Mouse (Mus musculus): Measurements from ENCODE around the gene Armc8. TPM values are rescaled to one million over a fixed set of nuclear protein-coding genes. Genes with fewer than 3 reads are reported as not detected.

The Armc8 gene
- total RNA-seq, 2 experiments from 2014 or later: 53.1 to 56.7 TPM

GRCm38 (mm10) chr9:99444590-99445178 lies 124.0 kb downstream of the Armc8 start:
- no peak for DNase-seq

- DNase-seq: no peak
These were observed 126.9 kb downstream of the Armc8 start for GRCm38 (mm10) chr9:99441647-99442433.

- DNase-seq: no peak
These were observed 127.8 kb downstream of the Armc8 start for GRCm38 (mm10) chr9:99440941-99441340.

GRCm38 (mm10) chr9:99439064-99439463 lies 129.6 kb downstream of the Armc8 start:
- no peak for DNase-seq

GRCm38 (mm10) chr9:99437781-99438565 lies 130.7 kb downstream of the Armc8 start:
- DNase-seq: no peak

GRCm38 (mm10) chr9:99437031-99437764 lies 131.5 kb downstream of the Armc8 start, which contains the start of gene Mras:
Mras (minus strand) TSS chr9:99437381.
- no peak for DNase-seq

- DNase-seq: peak; percentile 82 to 84
These were observed 132.3 kb downstream of the Armc8 start for GRCm38 (mm10) chr9:99436182-99437030.

GRCm38 (mm10) chr9:99435619-99436181 lies 133.0 kb downstream of the Armc8 start:
- no peak for DNase-seq

GRCm38 (mm10) chr9:99434892-99435618 lies 133.6 kb downstream of the Armc8 start:
- peak in 1 of 2 experiments; percentile 49 for DNase-seq

- DNase-seq: no peak
These were observed 136.2 kb downstream of the Armc8 start for GRCm38 (mm10) chr9:99432478-99432877.

GRCm38 (mm10) chr9:99431963-99432362 lies 136.7 kb downstream of the Armc8 start:
- DNase-seq: no peak

- no peak for DNase-seq
These were observed 137.4 kb downstream of the Armc8 start for GRCm38 (mm10) chr9:99431346-99431745.

GRCm38 (mm10) chr9:99430806-99431205 lies 137.9 kb downstream of the Armc8 start:
- DNase-seq: no peak

GRCm38 (mm10) chr9:99429845-99430244 lies 138.9 kb downstream of the Armc8 start:
- no peak for DNase-seq

GRCm38 (mm10) chr9:99428601-99429331 lies 139.9 kb downstream of the Armc8 start:
- DNase-seq: no peak
